Mouse (Mus musculus): Measurements from ENCODE around the gene Aifm1. TPM values are rescaled to one million over a fixed set of nuclear protein-coding genes. Genes with fewer than 3 reads are reported as not detected.

The Aifm1 gene
- polyA plus RNA-seq, 1 experiment from 2014 or later, result 68.9 TPM

DNA sequence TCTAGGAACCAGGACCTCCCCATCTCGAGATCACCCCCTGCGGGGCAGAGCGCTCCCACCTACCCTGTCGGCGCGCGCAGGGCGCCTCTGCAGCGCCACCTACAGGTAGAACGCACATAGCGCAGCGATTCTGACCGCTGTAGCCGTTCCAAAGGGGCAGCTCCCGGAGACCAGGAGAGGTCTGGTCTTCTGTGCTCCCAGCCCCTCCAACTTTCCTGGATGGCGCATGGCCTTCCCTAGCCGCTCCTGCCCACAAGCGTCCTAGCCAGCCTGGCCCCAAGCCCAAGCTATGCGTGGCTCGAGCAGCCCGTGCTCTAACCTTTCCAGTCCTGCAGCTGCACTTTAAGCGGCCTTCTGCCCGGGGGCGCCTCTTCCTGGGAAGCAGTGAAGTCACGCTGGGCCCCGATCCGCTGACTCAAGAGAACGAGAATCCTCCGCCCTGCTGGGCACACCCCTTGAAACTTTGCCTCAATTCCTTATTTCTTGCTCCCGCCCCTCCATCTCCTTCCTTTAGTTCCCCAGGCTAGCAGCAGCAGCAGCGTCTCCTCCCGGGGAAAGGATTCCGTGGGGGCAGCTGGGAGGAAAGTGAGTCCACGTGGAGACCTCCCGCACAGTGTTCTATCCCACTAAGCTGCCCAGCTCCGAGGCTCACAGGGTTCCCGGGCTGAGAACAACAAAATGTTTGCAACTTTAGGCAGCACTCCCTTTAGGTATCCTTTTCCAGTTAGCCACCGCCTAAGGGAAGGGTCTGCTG lies 50.4 kb downstream of the Aifm1 start, which contains the start of gene Elf4:
Elf4 (minus strand) TSS at position 379 of the 754 bp plus-strand sequence.
- H3K9me3 ChIP-seq (ENCODE audit: control insufficient read depth), result no peaks in the 10 kb centered on the region
- peak within 1 kb of the TSS; percentile 67 for H3K4me2 ChIP-seq (replicated peaks; ENCODE audit: low read depth)
- peak; percentile 59 for ATAC-seq
- WGBS, result 20% methylated on average over 35 of the region's 38 CpGs
- H3K4me3 ChIP-seq (ENCODE audit: low read depth, low read length), result peak within 1 kb of the TSS; percentile 36
- H3K9ac ChIP-seq (ENCODE audit: low read depth, low read length), result peak within 1 kb of the TSS; percentile 50; the same call in 1 of the 2 replicates
- peak; percentile 95 for TF ChIP-seq CTCF (IDR thresholded peaks at IDR 0.05; ENCODE audit: low read depth)
- H3K36me3 ChIP-seq (ENCODE audit: control insufficient read depth, insufficient read depth), result no peaks in the 10 kb centered on the region
- no peaks in the 10 kb centered on the region for H3K27me3 ChIP-seq (replicated peaks; ENCODE audit: control insufficient read depth, insufficient read depth, low read length)
- H3K4me1 ChIP-seq (replicated peaks; ENCODE audit: control insufficient read depth, insufficient read depth, low read length), result no peaks in the 10 kb centered on the region
- peak within 1 kb of the TSS; percentile 7; the same call in 1 of the 2 replicates for H3K27ac ChIP-seq (ENCODE audit: low read depth, low read length)

GRCm38 (mm10) chrX:48462297-48462696 lies 51.1 kb downstream of the Aifm1 start:
- no peaks in the 10 kb centered on the region for H3K4me1 ChIP-seq (replicated peaks; ENCODE audit: control insufficient read depth, insufficient read depth, low read length)
- H3K9me3 ChIP-seq (ENCODE audit: control insufficient read depth), result no peaks in the 10 kb centered on the region
- peak overlapping the region; percentile 50; the same call in 1 of the 2 replicates for H3K9ac ChIP-seq (ENCODE audit: low read depth, low read length)
- no peaks in the 10 kb centered on the region for H3K36me3 ChIP-seq (ENCODE audit: control insufficient read depth, insufficient read depth)
- peak overlapping the region; percentile 36 for H3K4me3 ChIP-seq (ENCODE audit: low read depth, low read length)
- no peak overlapping the region for H3K27ac ChIP-seq (ENCODE audit: low read depth, low read length)
- no peaks in the 10 kb centered on the region for H3K27me3 ChIP-seq (replicated peaks; ENCODE audit: control insufficient read depth, insufficient read depth, low read length)
- no peak for ATAC-seq
- TF ChIP-seq CTCF (IDR thresholded peaks at IDR 0.05; ENCODE audit: low read depth), result no peak
- whole genome bisulfite sequencing, result 42% methylated on average over 4 of the region's 4 CpGs
- H3K4me2 ChIP-seq (replicated peaks; ENCODE audit: low read depth), result peak overlapping the region; percentile 67

GRCm38 (mm10) chrX:48461006-48461405 lies 52.4 kb downstream of the Aifm1 start:
- WGBS, result 68% methylated on average over 4 of the region's 4 CpGs
- no peak for ATAC-seq
- no peaks in the 10 kb centered on the region for H3K27me3 ChIP-seq (replicated peaks; ENCODE audit: control insufficient read depth, insufficient read depth, low read length)

GRCm38 (mm10) chrX:48460496-48460895 lies 52.9 kb downstream of the Aifm1 start:
- Histone ChIP-seq H3K27me3 (replicated peaks; ENCODE audit: control insufficient read depth, insufficient read depth, low read length) (no peaks in the 10 kb centered on the region), H3K27ac (ENCODE audit: low read depth, low read length) (no peak overlapping the region), H3K4me2 (replicated peaks; ENCODE audit: low read depth) (no peak overlapping the region), H3K9me3 (ENCODE audit: control insufficient read depth) (no peaks in the 10 kb centered on the region), H3K4me1 (replicated peaks; ENCODE audit: control insufficient read depth, insufficient read depth, low read length) (no peaks in the 10 kb centered on the region), H3K4me3 (ENCODE audit: low read depth, low read length) (no peak overlapping the region), H3K36me3 (ENCODE audit: control insufficient read depth, insufficient read depth) (no peaks in the 10 kb centered on the region), H3K9ac (ENCODE audit: low read depth, low read length) (no peak overlapping the region)
- ATAC-seq, result no peak
- 77% methylated on average over 7 of the region's 7 CpGs for WGBS
- TF ChIP-seq CTCF (IDR thresholded peaks at IDR 0.05; ENCODE audit: low read depth), result no peak

More at GRCm38 (mm10) chrX:48461006-48461405, 52.4 kb downstream of the Aifm1 start:
- Histone ChIP-seq H3K9me3 (ENCODE audit: control insufficient read depth) (no peaks in the 10 kb centered on the region), H3K4me3 (ENCODE audit: low read depth, low read length) (no peak overlapping the region), H3K9ac (ENCODE audit: low read depth, low read length) (no peak overlapping the region), H3K4me1 (replicated peaks; ENCODE audit: control insufficient read depth, insufficient read depth, low read length) (no peaks in the 10 kb centered on the region), H3K36me3 (ENCODE audit: control insufficient read depth, insufficient read depth) (no peaks in the 10 kb centered on the region), H3K4me2 (replicated peaks; ENCODE audit: low read depth) (no peak overlapping the region), H3K27ac (ENCODE audit: low read depth, low read length) (no peak overlapping the region)
- no peak for TF ChIP-seq CTCF (IDR thresholded peaks at IDR 0.05; ENCODE audit: low read depth)

DNA sequence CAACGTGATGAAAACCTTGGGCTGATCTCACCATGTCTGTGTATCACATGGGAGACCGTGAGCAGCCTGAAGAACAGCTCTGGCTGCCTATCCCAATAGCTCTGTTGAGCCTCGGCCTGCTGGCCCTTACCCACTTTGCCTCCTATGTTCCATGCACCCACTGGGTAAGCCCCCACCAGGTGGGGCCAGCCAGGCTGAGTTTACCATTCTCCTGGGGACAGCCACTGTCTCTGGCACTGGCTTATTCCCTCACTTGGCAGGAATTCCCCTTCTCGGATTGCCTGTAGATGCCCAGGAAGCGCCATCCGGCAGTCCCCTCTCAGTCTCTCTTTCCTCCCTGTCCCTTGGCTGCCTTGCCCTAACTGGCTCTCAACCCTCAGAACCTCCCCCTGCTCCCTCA lies 56.4 kb downstream of the Aifm1 start:
- H3K4me3 ChIP-seq (ENCODE audit: low read depth, low read length), result no peak overlapping the region
- no peak overlapping the region for H3K27ac ChIP-seq (ENCODE audit: low read depth, low read length)
- H3K9me3 ChIP-seq (ENCODE audit: control insufficient read depth), result no peaks in the 10 kb centered on the region
- TF ChIP-seq CTCF (IDR thresholded peaks at IDR 0.05; ENCODE audit: low read depth), result no peak
- no peak overlapping the region for H3K4me2 ChIP-seq (replicated peaks; ENCODE audit: low read depth)
- no peaks in the 10 kb centered on the region for H3K4me1 ChIP-seq (replicated peaks; ENCODE audit: control insufficient read depth, insufficient read depth, low read length)
- H3K27me3 ChIP-seq (replicated peaks; ENCODE audit: control insufficient read depth, insufficient read depth, low read length), result no peaks in the 10 kb centered on the region
- no peaks in the 10 kb centered on the region for H3K36me3 ChIP-seq (ENCODE audit: control insufficient read depth, insufficient read depth)
- no peak overlapping the region for H3K9ac ChIP-seq (ENCODE audit: low read depth, low read length)
- WGBS, result 71% methylated on average over 6 of the region's 6 CpGs
- ATAC-seq, result no peak

- H3K27me3 ChIP-seq (replicated peaks; ENCODE audit: control insufficient read depth, insufficient read depth, low read length), result no peaks in the 10 kb centered on the region
- H3K9me3 ChIP-seq (ENCODE audit: control insufficient read depth), result no peaks in the 10 kb centered on the region
- H3K27ac ChIP-seq (ENCODE audit: low read depth, low read length), result no peak overlapping the region
- H3K4me2 ChIP-seq (replicated peaks; ENCODE audit: low read depth), result peak overlapping the region; percentile 70
- H3K4me1 ChIP-seq (replicated peaks; ENCODE audit: control insufficient read depth, insufficient read depth, low read length), result no peaks in the 10 kb centered on the region
- H3K9ac ChIP-seq (ENCODE audit: low read depth, low read length), result 0 out of 2 replicates have a peak overlapping the region, but pooled peaks have one; percentile 79
- no peak for ATAC-seq
- no peak overlapping the region for H3K4me3 ChIP-seq (ENCODE audit: low read depth, low read length)
- no peak for TF ChIP-seq CTCF (IDR thresholded peaks at IDR 0.05; ENCODE audit: low read depth)
- WGBS, result 24% methylated on average over 9 of the region's 9 CpGs
- no peaks in the 10 kb centered on the region for H3K36me3 ChIP-seq (ENCODE audit: control insufficient read depth, insufficient read depth)
Measured at GRCm38 (mm10) chrX:48455018-48455417, 58.3 kb downstream of the Aifm1 start.

All from intestine, postnatal 0 days (tissue).